Mouse (Mus musculus): ENCODE results near the gene Tnrc6a. TPM values are rescaled to one million over a fixed set of nuclear protein-coding genes. Genes with fewer than 3 reads are reported as not detected.

The Tnrc6a gene
- polyA plus RNA-seq, 1 experiment from 2014 or later = 57.8 TPM

DNA sequence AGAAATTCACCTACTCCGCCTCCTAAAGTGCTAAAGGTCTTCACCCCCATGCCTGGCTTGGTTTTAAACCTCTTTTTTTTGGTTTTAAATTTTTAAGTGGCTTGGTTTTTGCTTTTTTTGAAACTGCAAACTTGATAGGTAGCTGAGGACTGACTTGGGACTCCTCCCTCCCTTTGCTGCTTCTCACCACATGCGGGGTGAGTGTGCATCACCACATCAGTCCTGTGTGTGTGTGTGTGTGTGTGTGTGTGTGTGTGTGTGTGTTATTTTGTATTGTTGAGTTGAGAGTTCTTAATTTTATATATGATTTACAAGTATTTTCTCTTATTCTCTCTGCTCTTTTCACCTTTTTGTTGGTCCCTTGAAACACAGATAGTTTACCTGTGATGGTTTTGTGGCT, 8.7 kb downstream of the Tnrc6a start:
- no peaks in the 10 kb centered on the region for H3K36me3 ChIP-seq (ENCODE audit: control insufficient read depth, insufficient read depth, low read length)
- DNase-seq (ENCODE audit: low spot score, missing footprints) (no peak), ATAC-seq (ENCODE audit: low FRiP score) (no peak)
- no peak overlapping the region for H3K4me2 ChIP-seq
- H3K4me1 ChIP-seq (ENCODE audit: control insufficient read depth, insufficient read depth, low read length) = no peaks in the 10 kb centered on the region
- H3K9me3 ChIP-seq (ENCODE audit: control insufficient read depth, low read length) = no peaks in the 10 kb centered on the region
- WGBS = 82% methylated on average over 2 of the region's 2 CpGs
- no peaks in the 10 kb centered on the region for H3K27me3 ChIP-seq (ENCODE audit: control insufficient read depth, insufficient read depth, low read length)
- H3K27ac ChIP-seq (ENCODE audit: low read depth, low read length) = no peak overlapping the region
- H3K9ac ChIP-seq (ENCODE audit: low read length) = no peak overlapping the region
- H3K4me3 ChIP-seq (ENCODE audit: low read depth, low read length) = no peak overlapping the region

GRCm38 (mm10) chr7:123134876-123135275, 11.2 kb downstream of the Tnrc6a start:
- Histone ChIP-seq H3K36me3 (ENCODE audit: control insufficient read depth, insufficient read depth, low read length) (peaks cover 2% of the 10 kb centered on the region; the same call in 1 of the 2 replicates), H3K9me3 (ENCODE audit: control insufficient read depth, low read length) (no peaks in the 10 kb centered on the region), H3K9ac (ENCODE audit: low read length) (no peak overlapping the region), H3K27me3 (ENCODE audit: control insufficient read depth, insufficient read depth, low read length) (no peaks in the 10 kb centered on the region), H3K27ac (ENCODE audit: low read depth, low read length) (no peak overlapping the region), H3K4me2 (no peak overlapping the region), H3K4me1 (ENCODE audit: control insufficient read depth, insufficient read depth, low read length) (no peaks in the 10 kb centered on the region), H3K4me3 (ENCODE audit: low read depth, low read length) (no peak overlapping the region)
- 80% methylated on average over 2 of the region's 2 CpGs for WGBS
- ATAC-seq (ENCODE audit: low FRiP score) (no peak), DNase-seq (ENCODE audit: low spot score, missing footprints) (no peak)

DNA sequence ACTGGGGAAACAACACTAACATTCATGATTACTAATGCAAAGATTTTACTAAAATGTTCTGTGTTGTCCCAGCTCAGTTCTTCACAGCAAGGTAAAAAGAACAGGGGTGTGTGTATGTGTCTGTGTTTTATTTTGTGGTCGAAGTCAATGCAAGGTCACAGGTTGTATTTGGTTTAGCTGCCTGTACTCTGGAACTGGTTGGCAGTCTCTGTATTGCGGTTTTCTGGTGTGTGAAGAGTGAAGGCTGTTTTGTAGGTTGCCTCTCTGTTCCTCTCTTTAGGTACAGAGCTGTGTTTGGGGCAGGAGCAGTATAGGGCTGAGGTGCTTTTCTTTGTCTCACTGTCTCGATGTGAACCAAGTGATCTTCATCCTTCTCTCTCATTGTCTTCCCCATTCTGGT, 12.0 kb downstream of the Tnrc6a start:
- peaks cover 5% of the 10 kb centered on the region; the same call in 1 of the 2 replicates for H3K36me3 ChIP-seq (ENCODE audit: control insufficient read depth, insufficient read depth, low read length)

DNA sequence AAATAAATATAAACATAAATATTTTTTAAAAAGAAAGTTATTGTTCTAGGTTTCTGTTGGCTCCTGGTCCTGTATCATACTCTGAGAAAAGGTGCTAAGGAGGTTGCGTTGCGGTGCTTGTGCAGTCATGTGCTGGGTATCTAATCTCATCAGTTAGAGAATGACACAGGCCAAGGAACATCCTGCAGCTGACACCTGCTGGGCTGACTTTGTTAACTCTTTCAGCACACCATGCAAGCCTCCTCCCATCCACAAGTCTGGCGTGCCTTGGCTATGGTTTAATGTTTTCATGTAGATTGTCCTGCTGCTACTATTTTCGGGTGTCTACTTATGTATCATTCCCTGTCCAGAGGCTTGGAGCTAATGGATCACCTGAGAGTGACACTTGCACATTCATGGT, 14.3 kb downstream of the Tnrc6a start:
- Histone ChIP-seq H3K4me1 (ENCODE audit: control insufficient read depth, insufficient read depth, low read length) (no peaks in the 10 kb centered on the region), H3K27me3 (ENCODE audit: control insufficient read depth, insufficient read depth, low read length) (no peaks in the 10 kb centered on the region), H3K36me3 (ENCODE audit: control insufficient read depth, insufficient read depth, low read length) (peaks cover 5% of the 10 kb centered on the region; the same call in 1 of the 2 replicates), H3K9me3 (ENCODE audit: control insufficient read depth, low read length) (no peaks in the 10 kb centered on the region), H3K9ac (ENCODE audit: low read length) (no peak overlapping the region), H3K4me2 (no peak overlapping the region), H3K4me3 (ENCODE audit: low read depth, low read length) (no peak overlapping the region), H3K27ac (ENCODE audit: low read depth, low read length) (no peak overlapping the region)
- no peak for ATAC-seq (ENCODE audit: low FRiP score)
- no peak for DNase-seq (ENCODE audit: low spot score, missing footprints)
- WGBS = 88% methylated on average over 4 of the region's 4 CpGs

More for the DNA sequence above, 12.0 kb downstream of the Tnrc6a start:
- DNase-seq (ENCODE audit: low spot score, missing footprints) = no peak
- Histone ChIP-seq H3K9ac (ENCODE audit: low read length) (no peak overlapping the region), H3K4me2 (no peak overlapping the region), H3K27me3 (ENCODE audit: control insufficient read depth, insufficient read depth, low read length) (no peaks in the 10 kb centered on the region), H3K4me3 (ENCODE audit: low read depth, low read length) (no peak overlapping the region), H3K9me3 (ENCODE audit: control insufficient read depth, low read length) (no peaks in the 10 kb centered on the region), H3K4me1 (ENCODE audit: control insufficient read depth, insufficient read depth, low read length) (no peaks in the 10 kb centered on the region), H3K27ac (ENCODE audit: low read depth, low read length) (no peak overlapping the region)
- 81% methylated on average over 3 of the region's 3 CpGs for WGBS
- ATAC-seq (ENCODE audit: low FRiP score) = no peak

DNA sequence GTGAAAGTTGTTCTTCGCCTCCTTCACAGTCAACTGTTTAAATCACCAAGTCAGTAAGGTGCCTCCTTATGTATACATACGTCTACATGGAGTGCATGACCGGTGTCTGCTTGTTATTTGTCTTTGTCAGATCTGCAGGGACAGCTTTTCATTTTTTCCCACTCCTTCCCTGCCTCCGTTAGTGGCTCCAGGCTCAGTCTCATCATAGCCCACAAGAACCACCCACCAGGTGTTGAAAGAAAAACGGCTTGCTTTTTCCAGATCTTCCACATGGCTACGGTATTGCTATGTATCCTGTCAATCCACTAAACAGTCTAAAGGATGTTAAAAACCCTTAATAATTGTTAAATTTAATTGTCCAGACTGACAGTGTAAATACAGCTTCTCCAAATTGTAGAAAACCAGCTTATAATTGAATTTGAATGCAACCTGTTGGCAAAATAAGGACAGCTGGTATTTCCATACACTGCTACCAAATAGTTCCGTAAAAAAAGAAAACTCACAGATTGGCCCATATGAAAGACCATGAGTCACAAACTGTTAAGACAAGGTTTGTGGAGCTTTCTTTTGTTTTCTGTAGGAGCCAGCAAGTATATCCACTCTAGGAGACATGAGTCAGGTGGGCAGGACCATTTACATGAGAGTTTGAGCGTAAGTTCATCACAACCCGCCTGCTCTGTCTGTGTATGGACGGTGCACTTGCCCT, 22.6 kb downstream of the Tnrc6a start:
- Histone ChIP-seq H3K27ac (ENCODE audit: low read depth, low read length) (no peak overlapping the region), H3K27me3 (ENCODE audit: control insufficient read depth, insufficient read depth, low read length) (no peaks in the 10 kb centered on the region), H3K4me1 (ENCODE audit: control insufficient read depth, insufficient read depth, low read length) (no peaks in the 10 kb centered on the region), H3K4me3 (ENCODE audit: low read depth, low read length) (no peak overlapping the region), H3K9me3 (ENCODE audit: control insufficient read depth, low read length) (no peaks in the 10 kb centered on the region), H3K4me2 (no peak overlapping the region), H3K9ac (ENCODE audit: low read length) (no peak overlapping the region), H3K36me3 (ENCODE audit: control insufficient read depth, insufficient read depth, low read length) (no peaks in the 10 kb centered on the region)
- 97% methylated on average over 10 of the region's 10 CpGs for WGBS
- DNase-seq (ENCODE audit: low spot score, missing footprints) (no peak), ATAC-seq (ENCODE audit: low FRiP score) (no peak)

GRCm38 (mm10) chr7:123147787-123148186, 24.1 kb downstream of the Tnrc6a start:
- DNase-seq (ENCODE audit: low spot score, missing footprints) = no peak
- no peak for ATAC-seq (ENCODE audit: low FRiP score)
- Histone ChIP-seq H3K27me3 (ENCODE audit: control insufficient read depth, insufficient read depth, low read length) (no peaks in the 10 kb centered on the region), H3K4me3 (ENCODE audit: low read depth, low read length) (no peak overlapping the region), H3K4me2 (no peak overlapping the region), H3K27ac (ENCODE audit: low read depth, low read length) (no peak overlapping the region), H3K36me3 (ENCODE audit: control insufficient read depth, insufficient read depth, low read length) (no peaks in the 10 kb centered on the region), H3K9me3 (ENCODE audit: control insufficient read depth, low read length) (no peaks in the 10 kb centered on the region), H3K9ac (ENCODE audit: low read length) (no peak overlapping the region), H3K4me1 (ENCODE audit: control insufficient read depth, insufficient read depth, low read length) (no peaks in the 10 kb centered on the region)
- 98% methylated on average over 2 of the region's 2 CpGs for WGBS

DNA sequence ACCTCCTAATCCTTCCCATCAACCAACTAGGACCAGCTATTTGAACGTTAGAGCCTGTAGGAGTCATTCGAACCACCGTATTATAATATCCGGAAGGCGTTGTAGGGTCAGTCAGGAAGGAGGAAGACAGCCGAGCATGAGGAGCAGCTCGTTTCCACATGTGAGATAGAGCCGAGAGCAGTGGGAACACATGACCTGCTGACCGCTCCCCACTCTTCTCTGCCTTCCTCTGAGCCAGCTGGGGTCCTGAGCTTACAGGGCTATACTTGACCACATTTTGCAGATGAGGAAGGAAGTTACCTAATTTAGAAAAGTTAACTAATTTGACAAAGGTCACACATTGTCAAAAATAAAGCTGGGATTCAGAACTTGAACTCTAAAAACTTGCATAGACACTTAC, 25.2 kb downstream of the Tnrc6a start:
- Histone ChIP-seq H3K4me2 (no peak overlapping the region), H3K27me3 (ENCODE audit: control insufficient read depth, insufficient read depth, low read length) (no peaks in the 10 kb centered on the region), H3K4me3 (ENCODE audit: low read depth, low read length) (no peak overlapping the region), H3K36me3 (ENCODE audit: control insufficient read depth, insufficient read depth, low read length) (no peaks in the 10 kb centered on the region), H3K27ac (ENCODE audit: low read depth, low read length) (no peak overlapping the region), H3K9me3 (ENCODE audit: control insufficient read depth, low read length) (no peaks in the 10 kb centered on the region), H3K4me1 (ENCODE audit: control insufficient read depth, insufficient read depth, low read length) (no peaks in the 10 kb centered on the region), H3K9ac (ENCODE audit: low read length) (no peak overlapping the region)
- 91% methylated on average over 9 of the region's 9 CpGs for WGBS
- ATAC-seq (ENCODE audit: low FRiP score) (no peak), DNase-seq (ENCODE audit: low spot score, missing footprints) (no peak)

- Histone ChIP-seq H3K4me3 (ENCODE audit: low read depth, low read length) (no peak overlapping the region), H3K9me3 (ENCODE audit: control insufficient read depth, low read length) (no peaks in the 10 kb centered on the region), H3K4me2 (no peak overlapping the region), H3K27me3 (ENCODE audit: control insufficient read depth, insufficient read depth, low read length) (no peaks in the 10 kb centered on the region), H3K9ac (ENCODE audit: low read length) (no peak overlapping the region), H3K27ac (ENCODE audit: low read depth, low read length) (no peak overlapping the region), H3K4me1 (ENCODE audit: control insufficient read depth, insufficient read depth, low read length) (no peaks in the 10 kb centered on the region), H3K36me3 (ENCODE audit: control insufficient read depth, insufficient read depth, low read length) (peaks cover 16% of the 10 kb centered on the region)
- ATAC-seq (ENCODE audit: low FRiP score) (no peak), DNase-seq (ENCODE audit: low spot score, missing footprints) (no peak)
- WGBS = 93% methylated on average over 10 of the region's 10 CpGs
These were observed 38.7 kb downstream of the Tnrc6a start for GRCm38 (mm10) chr7:123162346-123162745.

DNA sequence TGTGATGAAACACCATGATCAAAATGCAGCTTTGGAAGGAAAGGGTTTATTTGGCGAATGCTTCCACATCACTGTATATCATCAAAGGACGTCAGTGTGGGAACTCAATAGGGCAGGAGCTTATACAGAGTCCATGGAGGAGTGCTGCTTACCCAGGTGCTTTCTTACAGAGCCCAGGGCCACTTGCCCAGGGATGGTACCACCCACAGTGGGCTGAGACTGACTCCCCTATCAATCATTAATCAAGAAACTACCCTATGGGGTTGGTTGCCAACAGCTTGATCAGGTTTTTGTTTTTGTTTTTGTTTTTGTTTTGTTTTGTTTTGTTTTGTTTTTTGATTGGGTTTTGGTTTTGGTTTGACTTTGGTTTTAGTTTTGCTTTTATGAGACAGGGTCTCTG, 43.8 kb downstream of the Tnrc6a start:
- H3K27ac ChIP-seq (ENCODE audit: low read depth, low read length) = no peak overlapping the region
- ATAC-seq (ENCODE audit: low FRiP score) (no peak), DNase-seq (ENCODE audit: low spot score, missing footprints) (no peak)
- WGBS = 87% methylated on average over 2 of the region's 2 CpGs
- H3K4me3 ChIP-seq (ENCODE audit: low read depth, low read length) = no peak overlapping the region
- H3K4me1 ChIP-seq (ENCODE audit: control insufficient read depth, insufficient read depth, low read length) = no peaks in the 10 kb centered on the region
- no peak overlapping the region for H3K9ac ChIP-seq (ENCODE audit: low read length)
- H3K9me3 ChIP-seq (ENCODE audit: control insufficient read depth, low read length) = no peaks in the 10 kb centered on the region
- no peak overlapping the region for H3K4me2 ChIP-seq
- H3K36me3 ChIP-seq (ENCODE audit: control insufficient read depth, insufficient read depth, low read length) = peaks cover 26% of the 10 kb centered on the region
- no peaks in the 10 kb centered on the region for H3K27me3 ChIP-seq (ENCODE audit: control insufficient read depth, insufficient read depth, low read length)

Data from midbrain, embryonic 11.5 days (tissue).